Mouse (Mus musculus) MEL (cell line): ENCODE measurements around the gene Clec16a. TPM values are rescaled to one million over a fixed set of nuclear protein-coding genes. Genes with fewer than 3 reads are reported as not detected.

Experiments used
- DNase-seq: peaks from one replicate; pipeline ENCODE4 v3.0.0; 2011; ENCODE audit warnings: low read depth, low spot score
- H3K27ac ChIP-seq: 2 replicates; pipeline ENCODE4 v1.5.1; 2012; ENCODE audit warnings: low read depth, mild to moderate bottlenecking, control low read depth, low read length, moderate library complexity; ENCODE audit not compliant: control insufficient read depth
- H3K27me3 ChIP-seq, 2 experiments: fragments of 150-350 bp in 1 of 2; sonication (generic) in 1 of 2; 2 replicates each; pipeline ENCODE4 v1.6.1; 2012; ENCODE audit warnings: low read length in 2 of 2, mild to moderate bottlenecking in 2 of 2, improper control_type of control experiment in 1 of 2, moderate library complexity in 1 of 2; ENCODE audit not compliant: insufficient read depth in 2 of 2, control insufficient read depth in 1 of 2
- H3K36me3 ChIP-seq, 2 experiments: 2 replicates each; pipeline ENCODE4 v1.6.1; 2012 to 2014; ENCODE audit warnings: low read length in 2 of 2, improper control_type of control experiment in 1 of 2, inconsistent platforms in 1 of 2, mild to moderate bottlenecking in 1 of 2; ENCODE audit not compliant: insufficient read depth in 2 of 2, control insufficient read depth in 1 of 2
- H3K4me1 ChIP-seq, 2 experiments: fragments of 150-350 bp in 1 of 2; sonication (generic) in 1 of 2; 2 replicates each; pipeline ENCODE4 v1.6.1; 2012; ENCODE audit warnings: low read length in 2 of 2, improper control_type of control experiment in 1 of 2, mild to moderate bottlenecking in 1 of 2; ENCODE audit not compliant: insufficient read depth in 2 of 2, control insufficient read depth in 1 of 2
- H3K4me3 ChIP-seq, 2 experiments: fragments of 150-350 bp in 1 of 2; sonication (generic) in 1 of 2; 2 replicates each; pipeline ENCODE4 v1.5.1; 2012; ENCODE audit warnings: low read depth in 2 of 2, low read length in 2 of 2, mild to moderate bottlenecking in 2 of 2, moderate library complexity in 2 of 2, control low read depth in 1 of 2, improper control_type of control experiment in 1 of 2; ENCODE audit not compliant: control insufficient read depth in 1 of 2, insufficient read depth in 1 of 2
- H3K79me2 ChIP-seq: 2 replicates; pipeline ENCODE4 v1.6.1; 2012; ENCODE audit warnings: mild to moderate bottlenecking, low read length, moderate library complexity; ENCODE audit not compliant: control insufficient read depth, poor library complexity, insufficient read depth
- H3K9ac ChIP-seq: 2 replicates; pipeline ENCODE4 v1.6.1; 2012; ENCODE audit warnings: low read depth, mild to moderate bottlenecking, control low read depth, low read length, moderate library complexity; ENCODE audit not compliant: control insufficient read depth, poor library complexity, severe bottlenecking
- H3K9me3 ChIP-seq: fragments of 150-350 bp; sonication (generic); replicated peaks from 2 replicates; pipeline ENCODE4 v1.6.1; 2012; ENCODE audit warnings: mild to moderate bottlenecking, low read length, improper control_type of control experiment, moderate library complexity; ENCODE audit not compliant: insufficient read depth
- CHD2 ChIP-seq: IDR thresholded peaks from 2 replicates; pipeline ENCODE4 v1.6.1; 2011; ENCODE audit warnings: low read length, improper control_type of control experiment
- GABPA ChIP-seq: IDR thresholded peaks from 2 replicates; pipeline ENCODE4 v1.6.1; 2012; ENCODE audit warnings: low read depth, mild to moderate bottlenecking, inconsistent platforms, low read length, improper control_type of control experiment, moderate library complexity
- HCFC1 ChIP-seq: IDR thresholded peaks from 2 replicates; pipeline ENCODE4 v1.6.1; 2012; ENCODE audit warnings: low read depth, mild to moderate bottlenecking, inconsistent platforms, low read length, improper control_type of control experiment, moderate library complexity
- JUND ChIP-seq: IDR thresholded peaks from 2 replicates; pipeline ENCODE4 v1.6.1; 2011; ENCODE audit warnings: low read depth, mild to moderate bottlenecking, improper control_type of control experiment, low read length
- MAX ChIP-seq: IDR thresholded peaks from 2 replicates; pipeline ENCODE4 v1.6.1; 2011; ENCODE audit warnings: low read length, improper control_type of control experiment
- MEF2A ChIP-seq: IDR thresholded peaks from 2 replicates; pipeline ENCODE4 v1.6.1; 2014; ENCODE audit warnings: low read depth, mild to moderate bottlenecking, inconsistent platforms, low read length, improper control_type of control experiment; ENCODE audit not compliant: poor library complexity, insufficient replicate concordance, severe bottlenecking; ENCODE audit errors: extremely low read depth
- MXI1 ChIP-seq: IDR thresholded peaks from 2 replicates; pipeline ENCODE4 v1.6.1; 2011; ENCODE audit warnings: mild to moderate bottlenecking, low read depth, low read length, improper control_type of control experiment
- MYB ChIP-seq: IDR thresholded peaks from 2 replicates; pipeline ENCODE4 v1.6.1; 2011; ENCODE audit warnings: mild to moderate bottlenecking, low read depth, low read length, improper control_type of control experiment
- NELFE ChIP-seq: IDR thresholded peaks from 2 replicates; pipeline ENCODE4 v1.6.1; 2011; ENCODE audit warnings: low read depth, low read length, improper control_type of control experiment
- POLR2A ChIP-seq, 2 experiments: IDR thresholded peaks; 2 replicates each; pipeline ENCODE4 v1.6.1; 2011 to 2012; ENCODE audit warnings: low read length in 2 of 2, mild to moderate bottlenecking in 2 of 2, control low read depth in 1 of 2, improper control_type of control experiment in 1 of 2, low read depth in 1 of 2, moderate library complexity in 1 of 2; ENCODE audit not compliant: control insufficient read depth in 1 of 2, insufficient read depth in 1 of 2, poor library complexity in 1 of 2
- POLR2AphosphoS2 ChIP-seq: IDR thresholded peaks from 2 replicates; pipeline ENCODE4 v1.6.1; 2011; ENCODE audit warnings: low read length, improper control_type of control experiment
- POLR2AphosphoS5 ChIP-seq: IDR thresholded peaks from 2 replicates; pipeline ENCODE4 v1.6.1; 2012; ENCODE audit warnings: low read depth, borderline replicate concordance, mild to moderate bottlenecking, inconsistent platforms, low read length, moderate library complexity, mixed read lengths
- SIN3A ChIP-seq: IDR thresholded peaks from 2 replicates; pipeline ENCODE4 v1.6.1; 2012; ENCODE audit warnings: low read length, improper control_type of control experiment, inconsistent platforms
- SMC3 ChIP-seq: IDR thresholded peaks from 2 replicates; pipeline ENCODE4 v1.6.1; 2011; ENCODE audit warnings: low read depth, low read length, improper control_type of control experiment
- TAL1 ChIP-seq: IDR thresholded peaks from 2 replicates; pipeline ENCODE4 v1.6.1; 2012; ENCODE audit warnings: mild to moderate bottlenecking, inconsistent platforms, low read length, moderate library complexity, mixed read lengths
- UBTF ChIP-seq: IDR thresholded peaks from 2 replicates; pipeline ENCODE4 v1.6.1; 2012; ENCODE audit warnings: low read depth, mild to moderate bottlenecking, inconsistent platforms, low read length, improper control_type of control experiment, moderate library complexity, borderline replicate concordance; ENCODE audit not compliant: insufficient read depth
- USF1 ChIP-seq: IDR thresholded peaks from 2 replicates; pipeline ENCODE4 v1.6.1; 2014; ENCODE audit warnings: low read depth, mild to moderate bottlenecking, inconsistent platforms, low read length, improper control_type of control experiment, moderate library complexity
- ZC3H11A ChIP-seq: IDR thresholded peaks from 2 replicates; pipeline ENCODE4 v1.6.1; 2012; ENCODE audit warnings: low read depth, mild to moderate bottlenecking, inconsistent platforms, low read length, improper control_type of control experiment
- ZKSCAN1 ChIP-seq: IDR thresholded peaks from 2 replicates; pipeline ENCODE4 v1.6.1; 2012; ENCODE audit warnings: low read depth, mild to moderate bottlenecking, inconsistent platforms, low read length, improper control_type of control experiment, moderate library complexity
- ZMIZ1 ChIP-seq: IDR thresholded peaks from 2 replicates; pipeline ENCODE4 v1.6.1; 2012; ENCODE audit warnings: low read depth, mild to moderate bottlenecking, inconsistent platforms, low read length, improper control_type of control experiment, moderate library complexity
- ZNF384 ChIP-seq: IDR thresholded peaks from 2 replicates; pipeline ENCODE4 v1.6.1; 2012; ENCODE audit warnings: low read depth, mild to moderate bottlenecking, inconsistent platforms, low read length, improper control_type of control experiment
- polyA plus RNA-seq, 2 experiments: library from polyadenylated mRNA; stranded (reverse) in 1 of 2; unstranded in 1 of 2; fragments of >175 nt in 1 of 2; fragments of >200 nt in 1 of 2; gene quantifications; 2 replicates each; pipeline versions ENCODE4 v1.2.1 to v1.2.4; 2012; ENCODE audit warnings: low replicate concordance in 2 of 2, low read depth in 1 of 2; ENCODE audit not compliant: insufficient read length in 2 of 2, insufficient read depth in 1 of 2, missing spikeins in 1 of 2
- total RNA-seq: library from RNA; depleted of rRNA; stranded (reverse); fragments of 300-350 nt; gene quantifications from 2 replicates; pipeline ENCODE4 v1.2.3, GENCODE M21; 2012

The Clec16a gene
- total and polyA plus RNA-seq, 3 experiments, result 10.4 to 49.3 (median 22.1) TPM

- no peak for TF ChIP-seq CHD2
- no peak for TF ChIP-seq NELFE
- no peak for TF ChIP-seq MXI1
- TF ChIP-seq POLR2AphosphoS2, result no peak
- TF ChIP-seq UBTF, result no peak
- no peak for TF ChIP-seq USF1
- no peak for TF ChIP-seq ZC3H11A
- TF ChIP-seq ZNF384, result no peak
- no peak for TF ChIP-seq HCFC1
- no peak for TF ChIP-seq SIN3A
- peaks cover 0 to 4% of the 10 kb centered on the region in 2 experiments; a peak in 2 of 4 replicates for H3K27me3 ChIP-seq
- H3K9me3 ChIP-seq, result no peaks in the 10 kb centered on the region
Measured at GRCm38 (mm10) chr16:10788271-10788670, 243.1 kb downstream of the Clec16a start, which contains the start of gene Tnp2. TSS of gene Tnp2 (minus strand) at chr16:10788660.

GRCm38 (mm10) chr16:10788866-10789265 lies 243.7 kb downstream of the Clec16a start:
- no peaks in the 10 kb centered on the region for H3K36me3 ChIP-seq
- H3K4me3 ChIP-seq, result no peak overlapping the region
- peaks cover 0 to 3% of the 10 kb centered on the region in 2 experiments; a peak in 2 of 4 replicates for H3K27me3 ChIP-seq
- no peaks in the 10 kb centered on the region for H3K9me3 ChIP-seq
- TF ChIP-seq TAL1 (no peak), SMC3 (no peak), MYB (no peak), ZMIZ1 (no peak), JUND (no peak), POLR2AphosphoS2 (no peak), MAX (no peak), POLR2AphosphoS5 (no peak), GABPA (no peak), SIN3A (no peak), MEF2A (no peak), NELFE (no peak), ZKSCAN1 (no peak), POLR2A (IDR thresholded peaks at IDR 0.05; ENCODE audit: control insufficient read depth in 1 of 2, insufficient read depth in 1 of 2, low read depth in 1 of 2, low read length in 2 of 2, poor library complexity in 1 of 2) (no peak)
- H3K27ac ChIP-seq, result no peak overlapping the region
- no peak for DNase-seq
- H3K4me1 ChIP-seq, result peaks cover 0 to 3% of the 10 kb centered on the region in 2 experiments; a peak in 1 of 4 replicates
- no peaks in the 10 kb centered on the region; the same call in 1 of the 2 replicates for H3K79me2 ChIP-seq
- no peak overlapping the region for H3K9ac ChIP-seq

More at GRCm38 (mm10) chr16:10788271-10788670, 243.1 kb downstream of the Clec16a start, which contains the start of gene Tnp2:
- Histone ChIP-seq H3K4me1 (peaks cover 0 to 3% of the 10 kb centered on the region in 2 experiments; a peak in 1 of 4 replicates), H3K36me3 (no peaks in the 10 kb centered on the region), H3K27ac (no peak within 1 kb of the TSS), H3K9ac (no peak within 1 kb of the TSS), H3K79me2 (no peaks in the 10 kb centered on the region; the same call in 1 of the 2 replicates), H3K4me3 (no peak within 1 kb of the TSS)
- DNase-seq, result no peak
